Mouse (Mus musculus) lung, embryonic 16.5 days (tissue): ENCODE results near the gene Nt5c2. TPM values are rescaled to one million over a fixed set of nuclear protein-coding genes. Genes with fewer than 3 reads are reported as not detected.

ENCODE experiments used
- ATAC-seq: fragments of 200-750 bp; cut with Nextera tagmentation; 2 replicates; pipeline ENCODE4 v1.8.0; 2017; ENCODE audit warnings: low read depth, mild to moderate bottlenecking, moderate library complexity
- H3K27ac ChIP-seq: fragments of 300-500 bp; sonication (generic); 2 replicates; pipeline ENCODE4 v1.5.1; 2014; ENCODE audit warnings: mild to moderate bottlenecking, control low read depth, low read length
- H3K27me3 ChIP-seq: fragments of 300-500 bp; sonication (generic); 2 replicates; pipeline ENCODE4 v1.6.1; 2014; ENCODE audit warnings: low read depth, low read length, mixed read lengths; ENCODE audit not compliant: control insufficient read depth, insufficient read depth
- H3K36me3 ChIP-seq: fragments of 300-500 bp; sonication (generic); 2 replicates; pipeline ENCODE4 v1.6.1; 2014; ENCODE audit warnings: low read length; ENCODE audit not compliant: control insufficient read depth, insufficient read depth
- H3K4me1 ChIP-seq: fragments of 300-500 bp; sonication (generic); replicated peaks from 2 replicates; pipeline ENCODE4 v1.6.1; 2014; ENCODE audit warnings: low read length, mixed read lengths; ENCODE audit not compliant: control insufficient read depth, insufficient read depth
- H3K4me2 ChIP-seq: fragments of 300-500 bp; sonication (generic); 2 replicates; pipeline ENCODE4 v1.6.1; 2014; ENCODE audit warnings: low read depth, low read length, control low read depth
- H3K4me3 ChIP-seq: fragments of 300-500 bp; sonication (generic); 2 replicates; pipeline ENCODE4 v1.5.1; 2014; ENCODE audit warnings: mild to moderate bottlenecking, low read length, control low read depth
- H3K9ac ChIP-seq: fragments of 300-500 bp; sonication (generic); 2 replicates; pipeline ENCODE4 v1.6.1; 2014; ENCODE audit warnings: low read length, control low read depth
- H3K9me3 ChIP-seq: fragments of 300-500 bp; sonication (generic); 2 replicates; pipeline ENCODE4 v1.6.1; 2016; ENCODE audit warnings: low read length; ENCODE audit not compliant: control insufficient read depth
- WGBS: fragments of 180-500 bp; shearing (Covaris S2); extraction: QIAGEN DNeasy Blood & Tissue Kit; methylation state at CpG from one replicate; pipeline ENCODE4 v1.1.7; 2014; 5-methylcytosine and 5-hydroxymethylcytosine counted together
- polyA plus RNA-seq: library from polyadenylated mRNA; unstranded; fragments of >200 nt; fragmentation: Nextera tagmentation; extraction: Ambion mirVana; gene quantifications from 2 replicates; pipeline ENCODE4 v1.2.1, GENCODE M21; 2015

Gene Nt5c2
- polyA plus RNA-seq, 1 experiment from 2014 or later, result 92.2 TPM

- WGBS, result 94% methylated on average over 6 of the region's 6 CpGs
- H3K4me1 ChIP-seq, result no peaks in the 10 kb centered on the region
- no peak overlapping the region for H3K9ac ChIP-seq
- ATAC-seq, result no peak
- H3K27me3 ChIP-seq, result no peaks in the 10 kb centered on the region
- H3K4me2 ChIP-seq, result no peak overlapping the region
- H3K27ac ChIP-seq, result no peak overlapping the region
- H3K4me3 ChIP-seq, result no peak overlapping the region
- H3K36me3 ChIP-seq, result peaks cover 4% of the 10 kb centered on the region; the same call in 1 of the 2 replicates
- H3K9me3 ChIP-seq, result no peaks in the 10 kb centered on the region
These were observed 70.6 kb downstream of the Nt5c2 start for GRCm38 (mm10) chr19:46944341-46944740.

DNA sequence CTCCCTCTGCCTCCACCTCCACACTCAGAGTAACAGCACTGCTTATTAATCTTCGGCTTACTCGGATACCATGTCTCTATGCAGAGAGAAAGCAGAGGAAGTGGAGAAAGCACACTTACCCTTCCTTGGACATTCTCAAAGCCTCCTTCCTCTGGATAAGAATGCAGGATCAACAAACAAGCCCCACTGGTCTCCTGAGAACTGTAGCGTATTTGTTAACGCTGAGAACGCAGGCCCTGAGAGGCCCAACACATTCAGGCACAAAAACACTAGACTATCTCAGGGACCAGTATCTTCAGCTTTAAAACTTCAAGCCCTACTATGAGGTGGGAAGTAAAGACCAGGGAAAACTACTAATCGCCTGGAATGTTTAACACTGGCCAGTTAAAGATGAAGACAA, 77.8 kb downstream of the Nt5c2 start:
- Histone ChIP-seq H3K4me3 (no peak overlapping the region), H3K27ac (peak overlapping the region; percentile 64), H3K4me2 (peak overlapping the region; percentile 4; the same call in 1 of the 2 replicates), H3K36me3 (no peaks in the 10 kb centered on the region), H3K4me1 (peaks cover 19% of the 10 kb centered on the region), H3K27me3 (no peaks in the 10 kb centered on the region), H3K9ac (peak overlapping the region; percentile 3; the same call in 1 of the 2 replicates), H3K9me3 (no peaks in the 10 kb centered on the region)
- ATAC-seq, result no peak
- WGBS, result 25% methylated on average over 6 of the region's 6 CpGs

GRCm38 (mm10) chr19:46934025-46934424, 80.9 kb downstream of the Nt5c2 start:
- no peak overlapping the region for H3K4me2 ChIP-seq
- H3K4me1 ChIP-seq, result peaks cover 23% of the 10 kb centered on the region
- WGBS, result 71% methylated on average over 4 of the region's 4 CpGs
- H3K9me3 ChIP-seq, result no peaks in the 10 kb centered on the region
- no peaks in the 10 kb centered on the region for H3K27me3 ChIP-seq
- H3K4me3 ChIP-seq, result no peak overlapping the region
- H3K27ac ChIP-seq, result no peak overlapping the region
- no peaks in the 10 kb centered on the region for H3K36me3 ChIP-seq
- no peak for ATAC-seq
- no peak overlapping the region for H3K9ac ChIP-seq

GRCm38 (mm10) chr19:46932608-46933007, 82.3 kb downstream of the Nt5c2 start:
- no peak for ATAC-seq
- no peak overlapping the region for H3K4me2 ChIP-seq
- no peak overlapping the region for H3K4me3 ChIP-seq
- H3K36me3 ChIP-seq, result no peaks in the 10 kb centered on the region
- H3K27me3 ChIP-seq, result no peaks in the 10 kb centered on the region
- no peak overlapping the region for H3K27ac ChIP-seq
- no peaks in the 10 kb centered on the region for H3K9me3 ChIP-seq
- H3K9ac ChIP-seq, result no peak overlapping the region
- H3K4me1 ChIP-seq, result peaks cover 20% of the 10 kb centered on the region
- WGBS, result 58% methylated on average over 5 of the region's 5 CpGs

GRCm38 (mm10) chr19:46930026-46930425, 84.9 kb downstream of the Nt5c2 start:
- Histone ChIP-seq H3K4me1 (peaks cover 10% of the 10 kb centered on the region), H3K27ac (peak overlapping the region; percentile 13; the same call in 1 of the 2 replicates), H3K4me2 (no peak overlapping the region), H3K9me3 (no peaks in the 10 kb centered on the region), H3K9ac (no peak overlapping the region), H3K27me3 (no peaks in the 10 kb centered on the region), H3K36me3 (no peaks in the 10 kb centered on the region), H3K4me3 (no peak overlapping the region)
- ATAC-seq, result no peak
- WGBS, result 60% methylated on average over 5 of the region's 5 CpGs

- no peaks in the 10 kb centered on the region for H3K36me3 ChIP-seq
- ATAC-seq, result peak; percentile 82
- H3K27ac ChIP-seq, result 0 out of 2 replicates have a peak overlapping the region, but pooled peaks have one; percentile 10
- H3K4me3 ChIP-seq, result no peak overlapping the region
- peaks cover 10% of the 10 kb centered on the region for H3K4me1 ChIP-seq
- 35% methylated on average over 6 of the region's 6 CpGs for WGBS
- no peaks in the 10 kb centered on the region for H3K27me3 ChIP-seq
- H3K9me3 ChIP-seq, result no peaks in the 10 kb centered on the region
- H3K4me2 ChIP-seq, result peak overlapping the region; percentile 18; the same call in 1 of the 2 replicates
- no peak overlapping the region for H3K9ac ChIP-seq
These were observed 85.8 kb downstream of the Nt5c2 start for GRCm38 (mm10) chr19:46929044-46929587.

DNA sequence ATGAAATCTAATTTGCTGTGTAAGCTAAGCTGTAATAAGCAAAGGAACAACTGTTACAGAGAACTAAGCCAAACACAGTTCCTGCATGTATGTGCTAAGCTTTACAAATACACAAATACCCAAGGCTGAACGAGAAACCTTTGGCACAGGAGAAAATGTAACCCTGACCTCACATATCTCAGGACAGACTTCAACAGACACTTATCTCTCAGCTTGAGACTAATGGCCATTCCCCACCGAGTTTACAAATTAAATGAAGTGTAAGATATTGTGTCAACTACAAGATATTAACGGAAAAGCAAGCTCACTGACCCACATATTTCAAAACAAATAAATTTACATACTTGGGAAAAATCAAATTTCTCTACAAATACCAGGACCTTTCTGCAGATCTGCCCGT, 86.8 kb downstream of the Nt5c2 start:
- Histone ChIP-seq H3K9ac (no peak overlapping the region), H3K4me2 (no peak overlapping the region), H3K4me3 (no peak overlapping the region), H3K36me3 (no peaks in the 10 kb centered on the region), H3K27me3 (no peaks in the 10 kb centered on the region), H3K9me3 (no peaks in the 10 kb centered on the region), H3K27ac (no peak overlapping the region), H3K4me1 (peaks cover 10% of the 10 kb centered on the region)
- no peak for ATAC-seq
- 31% methylated on average over 4 of the region's 4 CpGs for WGBS

DNA sequence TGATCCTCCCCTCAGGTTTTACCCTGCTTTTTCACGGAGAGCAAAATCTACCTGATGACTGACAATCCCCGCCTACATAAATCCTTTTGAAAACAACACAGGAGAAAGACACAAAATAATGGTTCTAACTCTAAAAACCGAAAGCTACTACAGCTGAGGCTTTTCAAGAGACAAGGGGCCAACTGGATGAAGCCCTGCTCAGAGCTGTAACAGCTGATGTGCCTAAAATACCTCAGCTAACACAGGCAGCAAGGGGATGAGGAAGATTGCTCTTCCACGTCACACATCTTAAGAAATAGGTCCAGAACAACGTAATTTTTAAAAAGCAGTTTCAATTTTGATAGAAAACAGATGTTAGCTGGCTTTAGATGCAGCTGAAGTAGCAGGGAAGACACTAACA, 88.0 kb downstream of the Nt5c2 start:
- no peak for ATAC-seq
- H3K4me1 ChIP-seq, result peaks cover 6% of the 10 kb centered on the region
- no peaks in the 10 kb centered on the region for H3K27me3 ChIP-seq
- H3K9ac ChIP-seq, result no peak overlapping the region
- H3K4me3 ChIP-seq, result no peak overlapping the region
- H3K9me3 ChIP-seq, result no peaks in the 10 kb centered on the region
- WGBS, result 37% methylated on average over 5 of the region's 5 CpGs
- 0 out of 2 replicates have a peak overlapping the region, but pooled peaks have one; percentile 9 for H3K27ac ChIP-seq
- H3K4me2 ChIP-seq, result no peak overlapping the region
- no peaks in the 10 kb centered on the region for H3K36me3 ChIP-seq

GRCm38 (mm10) chr19:46926357-46926756, 88.6 kb downstream of the Nt5c2 start:
- Histone ChIP-seq H3K27ac (no peak overlapping the region), H3K4me1 (peaks cover 6% of the 10 kb centered on the region), H3K4me2 (no peak overlapping the region), H3K36me3 (no peaks in the 10 kb centered on the region), H3K9ac (no peak overlapping the region), H3K9me3 (no peaks in the 10 kb centered on the region), H3K27me3 (no peaks in the 10 kb centered on the region), H3K4me3 (no peak overlapping the region)
- ATAC-seq, result no peak
- WGBS, result 49% methylated on average over 4 of the region's 4 CpGs

DNA sequence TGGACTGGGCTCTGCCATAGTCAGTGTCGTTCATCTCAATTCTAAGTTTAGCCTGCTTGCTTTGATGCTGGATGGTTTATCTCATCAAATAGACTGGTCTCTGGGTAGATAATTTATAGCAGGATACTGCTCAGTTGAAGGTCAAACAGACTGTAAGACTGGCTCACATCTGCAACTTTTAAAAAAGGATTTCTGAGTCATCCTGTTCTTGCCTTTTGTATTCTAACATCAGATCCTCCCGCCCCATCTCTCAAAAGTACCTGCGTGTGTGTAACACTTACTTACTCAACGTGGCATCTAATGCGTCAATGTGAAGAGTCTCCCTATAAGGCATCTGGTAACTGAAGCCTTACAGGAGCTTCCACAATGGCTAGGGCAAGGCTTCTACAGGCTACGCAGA, 94.4 kb downstream of the Nt5c2 start:
- no peak overlapping the region for H3K4me3 ChIP-seq
- H3K27me3 ChIP-seq, result no peaks in the 10 kb centered on the region
- H3K9ac ChIP-seq, result no peak overlapping the region
- H3K4me2 ChIP-seq, result no peak overlapping the region
- H3K27ac ChIP-seq, result no peak overlapping the region
- no peaks in the 10 kb centered on the region for H3K4me1 ChIP-seq
- ATAC-seq, result no peak
- no peaks in the 10 kb centered on the region for H3K9me3 ChIP-seq
- H3K36me3 ChIP-seq, result no peaks in the 10 kb centered on the region
- 84% methylated on average over 6 of the region's 6 CpGs for WGBS
